Mouse (Mus musculus) C2C12 (cell line): ENCODE results near the gene Msx2.

Experiments
- CTCF ChIP-seq: IDR thresholded peaks from one replicate; pipeline ENCODE4 v1.5.1; 2011; ENCODE audit not compliant: control insufficient read depth, insufficient read depth, insufficient read length
- FOSL1 ChIP-seq: IDR thresholded peaks from one replicate; pipeline ENCODE4 v1.8.0; 2011; ENCODE audit warnings: mild to moderate bottlenecking, low read length; ENCODE audit not compliant: poor library complexity, insufficient read depth, severe bottlenecking
- MAX ChIP-seq: IDR thresholded peaks from one replicate; pipeline ENCODE4 v1.6.1; 2011; ENCODE audit warnings: mild to moderate bottlenecking, control low read depth
- MYOD1 ChIP-seq: IDR thresholded peaks from one replicate; pipeline ENCODE4 v1.6.1; 2011; ENCODE audit warnings: low read depth; ENCODE audit not compliant: control insufficient read depth, insufficient read length
- USF1 ChIP-seq: IDR thresholded peaks from one replicate; pipeline ENCODE4 v1.6.1; 2011; ENCODE audit warnings: low read depth, mild to moderate bottlenecking, control low read depth, moderate library complexity

DNA sequence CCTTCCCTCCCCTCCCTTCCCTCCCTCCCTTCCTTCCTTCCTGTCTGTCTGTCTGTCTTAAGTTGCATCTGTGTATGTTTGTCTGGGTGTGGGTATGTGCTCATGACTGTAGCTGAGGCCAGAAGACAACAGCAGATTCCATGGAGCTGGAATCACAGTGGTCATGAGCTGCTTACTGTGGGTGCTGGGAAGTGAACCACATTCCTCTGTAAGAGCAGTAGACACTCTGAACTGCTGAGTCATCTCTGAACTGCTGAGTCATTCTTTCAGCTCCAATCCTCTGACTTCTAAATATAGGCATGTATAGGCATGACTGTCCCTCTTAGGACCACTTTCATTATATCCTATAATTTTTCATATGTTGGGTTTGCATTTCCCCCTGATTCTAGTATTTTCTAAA is 41.7 kb upstream of the Msx2 start:
- no peak for TF ChIP-seq CTCF
- no peak for TF ChIP-seq USF1
- peak; percentile 19 for TF ChIP-seq MYOD1
- peak; percentile 46 for TF ChIP-seq FOSL1
- no peak for TF ChIP-seq MAX
